Mouse (Mus musculus) MEL (cell line): ENCODE results near the gene Gm43720.

Experiments
- CHD2 ChIP-seq: IDR thresholded peaks from 2 replicates; pipeline ENCODE4 v1.6.1; 2011; ENCODE audit warnings: low read length, improper control_type of control experiment
- CTCF ChIP-seq, 3 experiments: IDR thresholded peaks in 2 of 3; conservative IDR thresholded peaks in 1 of 3; 2 replicates each; pipeline ENCODE4 v1.5.1; 2011 to 2012; ENCODE audit warnings: low read length in 3 of 3, low read depth in 2 of 3, mild to moderate bottlenecking in 2 of 3, improper control_type of control experiment in 1 of 3, inconsistent platforms in 1 of 3, mixed read lengths in 1 of 3, moderate library complexity in 1 of 3; ENCODE audit not compliant: control insufficient read depth in 1 of 3, insufficient read depth in 1 of 3, poor library complexity in 1 of 3, severe bottlenecking in 1 of 3
- EP300 ChIP-seq, 2 experiments: IDR thresholded peaks; 2 replicates each; pipeline ENCODE4 v1.6.1; 2011; ENCODE audit warnings: improper control_type of control experiment in 2 of 2, low read length in 2 of 2, low read depth in 1 of 2, mild to moderate bottlenecking in 1 of 2
- GATA1 ChIP-seq: IDR thresholded peaks from 2 replicates; pipeline ENCODE4 v1.6.1; 2011; ENCODE audit warnings: low read depth, low read length, improper control_type of control experiment
- MAFK ChIP-seq: IDR thresholded peaks from 2 replicates; pipeline ENCODE4 v1.6.1; 2011; ENCODE audit warnings: low read depth, mild to moderate bottlenecking, low read length, improper control_type of control experiment, borderline replicate concordance
- MAX ChIP-seq: IDR thresholded peaks from 2 replicates; pipeline ENCODE4 v1.6.1; 2011; ENCODE audit warnings: low read length, improper control_type of control experiment
- POLR2A ChIP-seq, 2 experiments: IDR thresholded peaks; 2 replicates each; pipeline ENCODE4 v1.6.1; 2011 to 2012; ENCODE audit warnings: low read length in 2 of 2, mild to moderate bottlenecking in 2 of 2, control low read depth in 1 of 2, improper control_type of control experiment in 1 of 2, low read depth in 1 of 2, moderate library complexity in 1 of 2; ENCODE audit not compliant: control insufficient read depth in 1 of 2, insufficient read depth in 1 of 2, poor library complexity in 1 of 2
- POLR2AphosphoS5 ChIP-seq: IDR thresholded peaks from 2 replicates; pipeline ENCODE4 v1.6.1; 2012; ENCODE audit warnings: low read depth, borderline replicate concordance, mild to moderate bottlenecking, inconsistent platforms, low read length, moderate library complexity, mixed read lengths
- UBTF ChIP-seq: IDR thresholded peaks from 2 replicates; pipeline ENCODE4 v1.6.1; 2012; ENCODE audit warnings: low read depth, mild to moderate bottlenecking, inconsistent platforms, low read length, improper control_type of control experiment, moderate library complexity, borderline replicate concordance; ENCODE audit not compliant: insufficient read depth
- USF1 ChIP-seq: IDR thresholded peaks from 2 replicates; pipeline ENCODE4 v1.6.1; 2014; ENCODE audit warnings: low read depth, mild to moderate bottlenecking, inconsistent platforms, low read length, improper control_type of control experiment, moderate library complexity
- ZNF384 ChIP-seq: IDR thresholded peaks from 2 replicates; pipeline ENCODE4 v1.6.1; 2012; ENCODE audit warnings: low read depth, mild to moderate bottlenecking, inconsistent platforms, low read length, improper control_type of control experiment

DNA sequence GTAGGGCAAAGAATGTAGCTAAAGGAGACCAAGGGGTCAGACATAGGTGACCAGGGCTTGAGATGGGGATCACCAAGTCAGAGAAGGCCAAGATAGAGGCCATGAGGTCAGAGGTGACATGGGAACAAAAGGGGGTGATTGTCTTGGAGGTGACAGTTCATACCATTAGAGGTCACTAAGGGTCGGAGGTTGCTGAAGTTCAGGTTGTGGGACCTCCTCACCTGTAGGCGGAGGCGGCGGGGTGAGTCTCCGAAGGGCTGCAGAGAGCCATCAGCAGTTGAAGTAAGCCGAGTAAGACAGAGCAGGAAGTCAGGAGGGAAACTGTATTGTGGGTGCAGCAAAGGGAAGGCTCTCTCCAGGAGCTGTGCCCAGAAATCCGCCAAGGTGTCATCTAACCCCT, 1.8 kb downstream of the Gm43720 start:
- no peak for TF ChIP-seq ZNF384
- no peak for TF ChIP-seq POLR2A (IDR thresholded peaks at IDR 0.05; ENCODE audit: control insufficient read depth in 1 of 2, insufficient read depth in 1 of 2, low read depth in 1 of 2, low read length in 2 of 2, poor library complexity in 1 of 2)
- no peak for TF ChIP-seq POLR2AphosphoS5
- no peak for TF ChIP-seq CTCF (IDR thresholded peaks at IDR 0.05 in 2 of 3, conservative IDR thresholded peaks at IDR 0.05 in 1 of 3; ENCODE audit: control insufficient read depth in 1 of 3, insufficient read depth in 1 of 3, low read depth in 2 of 3, low read length in 3 of 3, poor library complexity in 1 of 3, severe bottlenecking in 1 of 3)
- TF ChIP-seq USF1, result no peak
- no peak for TF ChIP-seq CHD2
- TF ChIP-seq UBTF, result no peak
- TF ChIP-seq GATA1, result no peak
- no peak for TF ChIP-seq MAX
- TF ChIP-seq EP300 (IDR thresholded peaks at IDR 0.05; ENCODE audit: low read depth in 1 of 2, low read length in 2 of 2), result no peak
- no peak for TF ChIP-seq MAFK
